Mouse (Mus musculus): ENCODE data around the gene Hipk2. TPM values are rescaled to one million over a fixed set of nuclear protein-coding genes. Genes with fewer than 3 reads are reported as not detected.

Gene Hipk2
- polyA plus RNA-seq, 1 experiment from 2014 or later, result 46.9 TPM

- ATAC-seq, result no peak
- Histone ChIP-seq H3K4me1 (replicated peaks) (peaks cover 3% of the 10 kb centered on the region; the same call in 1 of the 2 replicates), H3K36me3 (peaks cover 80% of the 10 kb centered on the region), H3K4me2 (replicated peaks) (no peak overlapping the region), H3K9me3 (no peaks in the 10 kb centered on the region), H3K27ac (no peak overlapping the region), H3K27me3 (no peaks in the 10 kb centered on the region), H3K9ac (replicated peaks) (no peak overlapping the region), H3K4me3 (replicated peaks) (no peak overlapping the region)
- 79% methylated on average over 2 of the region's 2 CpGs for WGBS
Measured at GRCm38 (mm10) chr6:38701421-38701820, 174.5 kb downstream of the Hipk2 start.

GRCm38 (mm10) chr6:38698233-38698889, 177.6 kb downstream of the Hipk2 start:
- no peak overlapping the region for H3K4me3 ChIP-seq (replicated peaks)
- no peak overlapping the region for H3K27ac ChIP-seq
- no peak overlapping the region for H3K4me2 ChIP-seq (replicated peaks)
- H3K36me3 ChIP-seq, result peaks cover 83% of the 10 kb centered on the region
- WGBS, result 95% methylated on average over 18 of the region's 18 CpGs
- 0 out of 2 replicates have a peak, but pooled peaks have one; percentile 46 for ATAC-seq
- H3K9ac ChIP-seq (replicated peaks), result no peak overlapping the region
- peaks cover 9% of the 10 kb centered on the region; the same call in 1 of the 2 replicates for H3K4me1 ChIP-seq (replicated peaks)
- H3K9me3 ChIP-seq, result no peaks in the 10 kb centered on the region
- H3K27me3 ChIP-seq, result no peaks in the 10 kb centered on the region

GRCm38 (mm10) chr6:38696570-38696969, 179.4 kb downstream of the Hipk2 start:
- H3K27me3 ChIP-seq, result no peaks in the 10 kb centered on the region
- 66% methylated on average over 9 of the region's 9 CpGs for WGBS
- 0 out of 2 replicates have a peak overlapping the region, but pooled peaks have one; percentile 25 for H3K27ac ChIP-seq
- no peak overlapping the region for H3K9ac ChIP-seq (replicated peaks)
- peaks cover 83% of the 10 kb centered on the region for H3K36me3 ChIP-seq
- no peaks in the 10 kb centered on the region for H3K9me3 ChIP-seq
- H3K4me2 ChIP-seq (replicated peaks), result no peak overlapping the region
- H3K4me3 ChIP-seq (replicated peaks), result no peak overlapping the region
- ATAC-seq, result no peak
- H3K4me1 ChIP-seq (replicated peaks), result peaks cover 9% of the 10 kb centered on the region; the same call in 1 of the 2 replicates

GRCm38 (mm10) chr6:38695380-38696054, 180.4 kb downstream of the Hipk2 start:
- H3K9ac ChIP-seq (replicated peaks), result no peak overlapping the region
- ATAC-seq, result peak; percentile 69
- H3K9me3 ChIP-seq, result no peaks in the 10 kb centered on the region
- peaks cover 74% of the 10 kb centered on the region for H3K36me3 ChIP-seq
- 25% methylated on average over 9 of the region's 9 CpGs for WGBS
- H3K27ac ChIP-seq, result no peak overlapping the region
- no peak overlapping the region for H3K4me3 ChIP-seq (replicated peaks)
- no peak overlapping the region for H3K4me2 ChIP-seq (replicated peaks)
- no peaks in the 10 kb centered on the region for H3K27me3 ChIP-seq
- peaks cover 9% of the 10 kb centered on the region; the same call in 1 of the 2 replicates for H3K4me1 ChIP-seq (replicated peaks)

- 94% methylated on average over 6 of the region's 6 CpGs for WGBS
- no peaks in the 10 kb centered on the region for H3K27me3 ChIP-seq
- H3K36me3 ChIP-seq, result peaks cover 51% of the 10 kb centered on the region
- no peak overlapping the region for H3K4me3 ChIP-seq (replicated peaks)
- H3K4me1 ChIP-seq (replicated peaks), result peaks cover 9% of the 10 kb centered on the region; the same call in 1 of the 2 replicates
- no peaks in the 10 kb centered on the region for H3K9me3 ChIP-seq
- no peak for ATAC-seq
- no peak overlapping the region for H3K27ac ChIP-seq
- no peak overlapping the region for H3K9ac ChIP-seq (replicated peaks)
- H3K4me2 ChIP-seq (replicated peaks), result no peak overlapping the region
Measured at GRCm38 (mm10) chr6:38692556-38692955, 183.4 kb downstream of the Hipk2 start.

GRCm38 (mm10) chr6:38691052-38691451, 184.9 kb downstream of the Hipk2 start:
- Histone ChIP-seq H3K9me3 (no peaks in the 10 kb centered on the region), H3K27ac (no peak overlapping the region), H3K36me3 (peaks cover 51% of the 10 kb centered on the region), H3K4me3 (replicated peaks) (no peak overlapping the region), H3K9ac (replicated peaks) (no peak overlapping the region), H3K27me3 (no peaks in the 10 kb centered on the region), H3K4me1 (replicated peaks) (0 out of 2 replicates have a peak, but pooled peaks cover 6% of the 10 kb centered on the region), H3K4me2 (replicated peaks) (no peak overlapping the region)
- WGBS, result 87% methylated on average over 5 of the region's 5 CpGs
- no peak for ATAC-seq

GRCm38 (mm10) chr6:38690615-38691014, 185.3 kb downstream of the Hipk2 start:
- no peak overlapping the region for H3K9ac ChIP-seq (replicated peaks)
- H3K9me3 ChIP-seq, result no peaks in the 10 kb centered on the region
- no peak overlapping the region for H3K27ac ChIP-seq
- H3K4me3 ChIP-seq (replicated peaks), result no peak overlapping the region
- H3K36me3 ChIP-seq, result peaks cover 48% of the 10 kb centered on the region
- H3K4me2 ChIP-seq (replicated peaks), result no peak overlapping the region
- no peaks in the 10 kb centered on the region for H3K27me3 ChIP-seq
- no peak for ATAC-seq
- H3K4me1 ChIP-seq (replicated peaks), result 0 out of 2 replicates have a peak, but pooled peaks cover 5% of the 10 kb centered on the region
- WGBS, result 87% methylated on average over 4 of the region's 4 CpGs

GRCm38 (mm10) chr6:38688841-38689240, 187.1 kb downstream of the Hipk2 start:
- no peaks in the 10 kb centered on the region for H3K27me3 ChIP-seq
- H3K4me2 ChIP-seq (replicated peaks), result no peak overlapping the region
- ATAC-seq, result no peak
- H3K36me3 ChIP-seq, result peaks cover 37% of the 10 kb centered on the region
- WGBS, result 88% methylated on average over 10 of the region's 10 CpGs
- no peak overlapping the region for H3K9ac ChIP-seq (replicated peaks)
- no peaks in the 10 kb centered on the region for H3K9me3 ChIP-seq
- no peak overlapping the region for H3K4me3 ChIP-seq (replicated peaks)
- H3K4me1 ChIP-seq (replicated peaks), result no peaks in the 10 kb centered on the region
- H3K27ac ChIP-seq, result no peak overlapping the region

GRCm38 (mm10) chr6:38687216-38687615, 188.7 kb downstream of the Hipk2 start:
- Histone ChIP-seq H3K4me3 (replicated peaks) (no peak overlapping the region), H3K4me2 (replicated peaks) (no peak overlapping the region), H3K27me3 (no peaks in the 10 kb centered on the region), H3K4me1 (replicated peaks) (no peaks in the 10 kb centered on the region), H3K9ac (replicated peaks) (no peak overlapping the region), H3K36me3 (peaks cover 21% of the 10 kb centered on the region), H3K9me3 (no peaks in the 10 kb centered on the region), H3K27ac (no peak overlapping the region)
- 59% methylated on average over 11 of the region's 11 CpGs for WGBS
- ATAC-seq, result no peak

- Histone ChIP-seq H3K4me2 (replicated peaks) (no peak overlapping the region), H3K4me3 (replicated peaks) (no peak overlapping the region), H3K9me3 (no peaks in the 10 kb centered on the region), H3K36me3 (peaks cover 12% of the 10 kb centered on the region; the same call in 1 of the 2 replicates), H3K27ac (no peak overlapping the region), H3K27me3 (no peaks in the 10 kb centered on the region), H3K4me1 (replicated peaks) (no peaks in the 10 kb centered on the region), H3K9ac (replicated peaks) (no peak overlapping the region)
- WGBS, result 76% methylated on average over 2 of the region's 2 CpGs
- no peak for ATAC-seq
Measured at GRCm38 (mm10) chr6:38682532-38682931, 193.4 kb downstream of the Hipk2 start.

GRCm38 (mm10) chr6:38677629-38678028, 198.3 kb downstream of the Hipk2 start:
- H3K27me3 ChIP-seq, result no peaks in the 10 kb centered on the region
- no peak overlapping the region for H3K4me3 ChIP-seq (replicated peaks)
- H3K36me3 ChIP-seq, result no peaks in the 10 kb centered on the region
- no peak for ATAC-seq
- no peaks in the 10 kb centered on the region for H3K9me3 ChIP-seq
- WGBS, result 78% methylated on average over 9 of the region's 9 CpGs
- no peak overlapping the region for H3K4me2 ChIP-seq (replicated peaks)
- H3K9ac ChIP-seq (replicated peaks), result no peak overlapping the region
- no peak overlapping the region for H3K27ac ChIP-seq
- no peaks in the 10 kb centered on the region for H3K4me1 ChIP-seq (replicated peaks)

GRCm38 (mm10) chr6:38676723-38677122, 199.2 kb downstream of the Hipk2 start:
- no peaks in the 10 kb centered on the region for H3K9me3 ChIP-seq
- 86% methylated on average over 14 of the region's 14 CpGs for WGBS
- H3K36me3 ChIP-seq, result no peaks in the 10 kb centered on the region
- no peak for ATAC-seq
- no peak overlapping the region for H3K4me3 ChIP-seq (replicated peaks)
- no peak overlapping the region for H3K9ac ChIP-seq (replicated peaks)
- no peak overlapping the region for H3K4me2 ChIP-seq (replicated peaks)
- no peaks in the 10 kb centered on the region for H3K27me3 ChIP-seq
- H3K27ac ChIP-seq, result no peak overlapping the region
- H3K4me1 ChIP-seq (replicated peaks), result no peaks in the 10 kb centered on the region

Measured in midbrain, embryonic 13.5 days (tissue).